Comparison of ENCODE assay signal across 8 mouse cellular contexts in the genomic region with DNA sequence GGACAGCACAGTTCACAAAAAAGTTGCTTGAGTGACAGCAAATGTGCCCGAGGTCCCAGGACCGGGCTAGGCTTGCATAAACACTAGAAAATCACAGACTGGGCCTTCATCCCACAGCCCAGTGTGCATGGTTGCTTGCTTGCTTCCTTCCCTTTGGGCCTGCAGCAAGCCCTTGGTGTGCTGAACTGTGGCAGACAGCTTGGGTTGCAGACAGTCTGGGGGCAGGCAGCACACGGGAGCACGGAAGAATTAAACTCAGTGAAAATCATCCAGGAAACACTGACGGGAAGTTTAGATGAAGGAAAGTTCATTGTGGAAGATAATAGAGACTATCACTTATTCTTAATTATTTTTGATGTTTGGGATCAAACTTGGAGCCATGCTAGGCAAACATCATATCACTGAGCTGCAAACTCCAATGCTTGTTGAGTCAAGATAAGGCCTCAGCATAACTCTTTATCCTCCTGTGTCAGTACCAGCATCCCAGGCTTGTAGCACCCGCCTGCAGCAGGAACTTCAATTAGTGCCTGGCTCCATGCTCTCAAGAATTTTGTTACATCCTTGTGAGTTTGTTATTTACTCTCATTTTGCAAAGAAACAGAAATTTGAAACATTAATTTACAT. TPM values are rescaled to one million over a fixed set of nuclear protein-coding genes. Genes with fewer than 3 reads are reported as not detected.
DNase-seq lines count a peak whose midpoint lies in the region; ATAC-seq lines count a peak whose summit lies in the region.

No protein-coding gene starts in this region.

- 0 out of 2 replicates have a peak overlapping the region, but pooled peaks have one; percentile 3 for H3K4me2 ChIP-seq in lung, embryonic 15.5 days
- no peak overlapping the region for H3K4me2 ChIP-seq in forebrain, embryonic 11.5 days (ENCODE audit: low read depth, low read length, severe bottlenecking)
- H3K4me2 ChIP-seq in limb, embryonic 12.5 days = no peak overlapping the region
- no peak overlapping the region for H3K4me2 ChIP-seq in neural tube, embryonic 15.5 days

- no peak overlapping the region for H3K4me3 ChIP-seq in lung, embryonic 15.5 days
- no peak overlapping the region for H3K4me3 ChIP-seq in forebrain, embryonic 11.5 days (ENCODE audit: low read depth, low read length)
- no peak overlapping the region for H3K4me3 ChIP-seq in limb, embryonic 12.5 days (replicated peaks)
- H3K4me3 ChIP-seq in neural tube, embryonic 15.5 days (replicated peaks) = no peak overlapping the region

- peak; percentile 13; the same call in 1 of the 2 replicates for ATAC-seq in lung, embryonic 15.5 days (ENCODE audit: borderline replicate concordance, extremely low read depth, low FRiP score, low TSS enrichment)
- no peak for ATAC-seq in forebrain, embryonic 11.5 days (replicated peaks; ENCODE audit: low FRiP score)
- no peak for ATAC-seq in limb, embryonic 12.5 days (ENCODE audit: insufficient number of reproducible peaks, insufficient read depth, low FRiP score, low TSS enrichment, low read depth)
- ATAC-seq in neural tube, embryonic 15.5 days (ENCODE audit: low FRiP score) = 0 out of 2 replicates have a peak, but pooled peaks have one; percentile 16

- no peaks in the 10 kb centered on the region for H3K9me3 ChIP-seq in lung, embryonic 15.5 days
- no peaks in the 10 kb centered on the region for H3K9me3 ChIP-seq in forebrain, embryonic 11.5 days (ENCODE audit: control insufficient read depth, low read length)
- H3K9me3 ChIP-seq in limb, embryonic 12.5 days = no peaks in the 10 kb centered on the region
- no peaks in the 10 kb centered on the region for H3K9me3 ChIP-seq in neural tube, embryonic 15.5 days (replicated peaks)

- peaks cover 69% of the 10 kb centered on the region for H3K4me1 ChIP-seq in lung, embryonic 15.5 days
- peaks cover 49% of the 10 kb centered on the region for H3K4me1 ChIP-seq in forebrain, embryonic 11.5 days (replicated peaks; ENCODE audit: control insufficient read depth, insufficient read depth, low read length)
- H3K4me1 ChIP-seq in limb, embryonic 12.5 days (replicated peaks) = peaks cover 38% of the 10 kb centered on the region
- H3K4me1 ChIP-seq in neural tube, embryonic 15.5 days = peaks cover 26% of the 10 kb centered on the region

- H3K27ac ChIP-seq in lung, embryonic 15.5 days = peak overlapping the region; percentile 89
- peak overlapping the region; percentile 94 for H3K27ac ChIP-seq in forebrain, embryonic 11.5 days (ENCODE audit: low read depth, low read length)
- peak overlapping the region; percentile 78 for H3K27ac ChIP-seq in limb, embryonic 12.5 days
- peak overlapping the region; percentile 61 for H3K27ac ChIP-seq in neural tube, embryonic 15.5 days (replicated peaks)

- H3K36me3 ChIP-seq in lung, embryonic 15.5 days = peaks cover 28% of the 10 kb centered on the region
- H3K36me3 ChIP-seq in forebrain, embryonic 11.5 days (ENCODE audit: control insufficient read depth, insufficient read depth, low read length) = peaks cover 13% of the 10 kb centered on the region
- no peaks in the 10 kb centered on the region for H3K36me3 ChIP-seq in limb, embryonic 12.5 days
- peaks cover 6% of the 10 kb centered on the region for H3K36me3 ChIP-seq in neural tube, embryonic 15.5 days

- DNase-seq in lung, adult 18-20 months = no peak
- DNase-seq in forebrain, embryonic 11.5 days (ENCODE audit: low spot score) = no peak
- DNase-seq in thymus, postnatal 0 days (ENCODE audit: low spot score) = no peak
- no peak for DNase-seq in B cell, adult 2 months
- no peak for DNase-seq in cerebellum, postnatal 36 days

- H3K9ac ChIP-seq in lung, embryonic 15.5 days = no peak overlapping the region
- H3K9ac ChIP-seq in forebrain, embryonic 11.5 days (ENCODE audit: low read length) = peak overlapping the region; percentile 36
- H3K9ac ChIP-seq in limb, embryonic 12.5 days (replicated peaks) = no peak overlapping the region
- H3K9ac ChIP-seq in neural tube, embryonic 15.5 days (replicated peaks) = no peak overlapping the region

- WGBS in lung, embryonic 15.5 days = 12% methylated on average over 6 of the region's 6 CpGs
- 10% methylated on average over 6 of the region's 6 CpGs for WGBS in forebrain, embryonic 11.5 days
- 26% methylated on average over 6 of the region's 6 CpGs for WGBS in limb, embryonic 12.5 days
- 26% methylated on average over 6 of the region's 6 CpGs for WGBS in neural tube, embryonic 15.5 days

- no peaks in the 10 kb centered on the region for H3K27me3 ChIP-seq in lung, embryonic 15.5 days
- H3K27me3 ChIP-seq in forebrain, embryonic 11.5 days (ENCODE audit: control insufficient read depth, insufficient read depth, low read length) = no peaks in the 10 kb centered on the region
- H3K27me3 ChIP-seq in limb, embryonic 12.5 days = no peaks in the 10 kb centered on the region
- no peaks in the 10 kb centered on the region for H3K27me3 ChIP-seq in neural tube, embryonic 15.5 days (replicated peaks)

RNA-seq across cellular contexts. Expression of gene Nuak2, which starts 18.4 kb away (rescaled TPM):
- 19.5 and 21.1 TPM in 2 replicates for polyA plus RNA-seq in lung, embryonic 15.5 days (2015; fragmentation: Nextera tagmentation; extraction: Ambion mirVana)
- 57.7 and 63.4 TPM in 2 replicates for polyA plus RNA-seq in forebrain, embryonic 11.5 days (2014; fragmentation: Nextera tagmentation; extraction: Ambion mirVana)
- polyA plus RNA-seq in limb, embryonic 12.5 days (2016; fragmentation: Nextera tagmentation; extraction: Ambion mirVana) = 0.63 and 0.95 TPM in 2 replicates
- polyA plus RNA-seq in neural tube, embryonic 15.5 days (2015; fragmentation: Nextera tagmentation; extraction: Ambion mirVana) = 6.6 and 7.1 TPM in 2 replicates
- 1.7 and 2.2 TPM in 2 replicates for polyA plus RNA-seq in thymus, postnatal 0 days (2015; fragmentation: Nextera tagmentation; extraction: Ambion mirVana)

RNA-seq across cellular contexts. Expression of gene Klhdc8a, which starts 35.9 kb away (rescaled TPM):
- polyA plus RNA-seq in lung, embryonic 15.5 days (2015; fragmentation: Nextera tagmentation; extraction: Ambion mirVana) = 0.52 and 0.56 TPM in 2 replicates
- polyA plus RNA-seq in forebrain, embryonic 11.5 days (2014; fragmentation: Nextera tagmentation; extraction: Ambion mirVana) = 0.99 and 1.1 TPM in 2 replicates
- polyA plus RNA-seq in limb, embryonic 12.5 days (2016; fragmentation: Nextera tagmentation; extraction: Ambion mirVana) = 0.05 TPM in 1 of 2 replicates, not detected in the other
- polyA plus RNA-seq in neural tube, embryonic 15.5 days (2015; fragmentation: Nextera tagmentation; extraction: Ambion mirVana) = 7.5 TPM in 2 replicates
- polyA plus RNA-seq in thymus, postnatal 0 days (2015; fragmentation: Nextera tagmentation; extraction: Ambion mirVana) = 3.6 and 4.5 TPM in 2 replicates

RNA-seq across cellular contexts. Expression of gene Tmcc2, which starts 56.8 kb away (rescaled TPM):
- 10.7 and 13.2 TPM in 2 replicates for polyA plus RNA-seq in lung, embryonic 15.5 days (2015; fragmentation: Nextera tagmentation; extraction: Ambion mirVana)
- 13.3 and 16.1 TPM in 2 replicates for polyA plus RNA-seq in forebrain, embryonic 11.5 days (2014; fragmentation: Nextera tagmentation; extraction: Ambion mirVana)
- polyA plus RNA-seq in limb, embryonic 12.5 days (2016; fragmentation: Nextera tagmentation; extraction: Ambion mirVana) = 17.7 and 19.0 TPM in 2 replicates
- polyA plus RNA-seq in neural tube, embryonic 15.5 days (2015; fragmentation: Nextera tagmentation; extraction: Ambion mirVana) = 28.5 and 33.2 TPM in 2 replicates
- 0.74 and 0.86 TPM in 2 replicates for polyA plus RNA-seq in thymus, postnatal 0 days (2015; fragmentation: Nextera tagmentation; extraction: Ambion mirVana)

Comparison
In these comparisons a context has a peak if more than half of its experiments do, and no peak if none do; other contexts are left out.
1. ATAC-seq: peak in lung, embryonic 15.5 days (single experiment) and neural tube, embryonic 15.5 days (single experiment); none in forebrain, embryonic 11.5 days (single experiment) and limb, embryonic 12.5 days (single experiment).
2. Peak in every context shown above with its lines, with median percentiles within 50 percentile points of each other: H3K27ac ChIP-seq.